Mouse (Mus musculus) central nervous system, embryonic 18 days (tissue): Measurements from ENCODE around the gene B2m. TPM values are rescaled to one million over a fixed set of nuclear protein-coding genes. Genes with fewer than 3 reads are reported as not detected.

Experiments
- polyA plus RNA-seq: library from polyadenylated mRNA; depleted of rRNA; stranded (reverse); fragments of >200 nt; gene quantifications from 2 replicates; pipeline ENCODE4 v1.2.3, GENCODE M21; 2012; rRNA removed

Gene B2m
- polyA plus RNA-seq: 51.2 and 63.2 TPM in 2 replicates

DNA sequence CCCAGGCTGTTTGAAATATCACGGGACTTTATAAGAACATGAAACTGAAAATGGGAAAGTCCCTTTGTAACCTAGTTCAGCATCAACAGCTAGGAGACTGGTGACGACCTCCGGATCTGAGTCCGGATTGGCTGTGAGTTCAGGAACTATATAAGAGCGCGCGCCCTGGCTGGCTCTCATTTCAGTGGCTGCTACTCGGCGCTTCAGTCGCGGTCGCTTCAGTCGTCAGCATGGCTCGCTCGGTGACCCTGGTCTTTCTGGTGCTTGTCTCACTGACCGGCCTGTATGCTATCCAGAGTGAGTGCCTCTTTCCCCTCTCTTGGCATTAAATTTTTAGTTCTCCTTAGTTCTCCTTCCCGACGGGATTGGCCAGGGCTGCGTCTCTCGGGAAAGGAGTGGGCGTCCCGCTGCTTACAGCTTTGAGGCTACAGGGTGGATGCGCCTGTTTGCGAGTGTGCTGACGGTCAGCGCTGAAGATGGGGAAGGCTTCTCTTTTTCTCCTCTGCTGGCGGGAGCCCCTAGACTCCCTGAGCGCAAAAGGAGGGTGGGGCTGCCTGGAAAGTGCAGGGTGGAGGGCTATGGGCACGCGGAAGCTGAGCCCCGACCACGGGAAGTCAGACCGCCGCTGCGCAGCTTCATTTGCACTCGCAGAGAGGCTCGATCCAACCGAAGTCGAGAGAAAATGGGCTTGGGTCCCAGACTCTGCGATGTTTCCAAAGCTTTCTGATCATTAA lies at the start of gene B2m:
Gene B2m (plus strand): TSS at position 179 of the 734 bp plus-strand sequence.

DNA sequence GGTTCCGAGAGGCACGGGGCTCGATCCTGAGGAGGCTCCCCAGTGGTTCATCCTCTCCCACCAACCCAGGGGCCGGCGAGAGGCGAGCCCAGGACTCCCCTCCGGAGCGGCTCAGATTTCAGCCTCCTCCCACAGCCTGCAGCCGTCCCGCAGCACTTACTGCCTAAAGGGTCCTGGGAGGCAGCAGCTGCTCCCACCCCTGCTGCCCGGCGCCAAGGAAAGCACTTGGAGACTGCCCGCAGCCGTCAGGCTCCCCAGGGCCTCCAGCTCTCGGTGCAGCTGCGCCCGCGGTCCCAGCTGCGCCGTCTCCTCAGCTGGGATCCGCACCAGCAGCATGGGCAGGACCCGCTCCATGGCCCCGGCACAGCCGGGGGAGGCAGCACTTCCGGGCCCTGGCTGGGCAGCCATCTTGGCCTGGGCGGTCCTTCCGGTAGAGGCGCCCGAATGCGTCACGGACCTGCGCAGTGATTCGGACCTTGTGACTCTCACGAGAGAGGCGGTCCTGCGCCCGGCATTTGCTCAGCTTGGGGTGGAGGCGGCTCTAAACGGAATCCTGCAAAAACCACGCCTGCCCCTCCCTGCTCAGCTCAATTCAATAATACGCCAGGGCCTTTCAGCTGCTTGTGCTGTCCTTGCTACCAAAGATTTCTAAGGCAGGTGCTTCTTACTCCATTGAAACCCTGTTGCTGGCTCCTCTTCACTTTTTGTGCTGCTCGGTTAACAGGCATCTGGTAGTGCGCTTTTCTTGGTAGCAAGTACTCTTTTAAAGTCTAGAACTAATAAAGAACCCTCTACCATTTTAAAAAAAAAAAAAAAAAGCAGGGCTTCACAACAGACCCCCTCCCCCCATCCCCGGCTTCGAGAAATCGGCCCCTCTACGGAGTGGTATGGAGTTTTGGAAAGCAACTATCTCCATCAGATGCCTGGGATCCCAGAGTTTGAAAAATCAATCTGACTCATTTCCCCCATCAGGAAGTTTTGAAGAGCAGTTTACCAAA lies 29.2 kb upstream of the B2m start, which contains the start of gene Spg11:
Gene Spg11 (minus strand): TSS at position 426 of the 998 bp plus-strand sequence.

DNA sequence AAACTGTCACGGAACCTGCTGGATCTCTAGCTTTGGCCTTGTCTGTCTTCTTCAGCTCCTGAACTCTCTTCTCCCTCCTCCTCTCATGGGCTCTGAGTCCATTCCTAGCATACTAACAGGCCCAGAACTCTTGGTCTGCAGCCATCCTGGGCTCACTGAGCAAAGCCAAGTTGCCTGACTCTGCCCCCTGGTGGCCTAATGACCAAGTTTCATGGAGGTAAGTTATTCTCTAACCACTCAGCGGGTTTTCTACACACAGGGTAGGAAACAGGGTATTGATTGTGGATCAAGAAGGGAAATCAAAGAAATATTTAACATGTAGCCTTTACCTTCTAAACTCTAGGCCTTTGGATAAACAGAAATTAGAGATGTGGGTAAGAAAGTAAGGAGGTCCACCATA lies 13.2 kb downstream of the B2m start, which contains the start of gene Trim69:
Gene Trim69 (plus strand): TSS at position 21 of the 400 bp plus-strand sequence.

GRCm38 (mm10) chr2:122186106-122186505 lies 38.6 kb downstream of the B2m start, which contains the start of the genes Patl2 and Terb2:
Gene Patl2 (minus strand): TSS chr2:122186189.
Gene Terb2 (plus strand): TSS chr2:122186272.

Other genes starting within 250 kb of the B2m start
- gene Ctdspl2, start 191.7 kb upstream of the B2m start, polyA plus RNA-seq: 20.9 and 21.5 TPM in 2 replicates
- 0.66 and 0.69 TPM in 2 replicates for gene Mageb3, start 191.6 kb upstream of the B2m start, polyA plus RNA-seq
- gene Eif3j1, start 119.1 kb upstream of the B2m start, polyA plus RNA-seq: 18.5 and 19.8 TPM in 2 replicates
- 10.6 and 11.6 TPM in 2 replicates for gene Spg11, start 29.3 kb upstream of the B2m start, polyA plus RNA-seq
- gene Trim69, start 13.0 kb downstream of the B2m start, polyA plus RNA-seq: 0.04 and 0.12 TPM in 2 replicates
- 0.04 TPM in 1 of 2 replicates, not detected in the other for gene Patl2, start 38.5 kb downstream of the B2m start, polyA plus RNA-seq
- not detected in 2 replicates for gene Terb2, start 38.6 kb downstream of the B2m start, polyA plus RNA-seq
- gene Sord, start 87.1 kb downstream of the B2m start, polyA plus RNA-seq: 14.4 and 15.3 TPM in 2 replicates
- gene Duox2, start 150.8 kb downstream of the B2m start, polyA plus RNA-seq: 0.13 and 0.16 TPM in 2 replicates
- gene Duoxa2, start 151.2 kb downstream of the B2m start, polyA plus RNA-seq: 0.33 and 0.47 TPM in 2 replicates
- 0.06 and 0.21 TPM in 2 replicates for gene Duoxa1, start 166.0 kb downstream of the B2m start, polyA plus RNA-seq
- gene Duox1, start 168.0 kb downstream of the B2m start, polyA plus RNA-seq: 0.17 and 0.19 TPM in 2 replicates
- 64.9 and 65.5 TPM in 2 replicates for gene Shf, start 221.5 kb downstream of the B2m start, polyA plus RNA-seq